Mouse (Mus musculus) heart, postnatal 0 days (tissue): ENCODE results near the gene Mrps26.

Experiments
- CTCF ChIP-seq: IDR thresholded peaks from 2 replicates; pipeline ENCODE4 v1.5.1; 2016; ENCODE audit warnings: antibody characterized with exemption, control low read depth, low read depth
- EP300 ChIP-seq: IDR thresholded peaks from 2 replicates; pipeline ENCODE4 v1.6.1; 2016; ENCODE audit warnings: antibody characterized with exemption, low read depth

DNA sequence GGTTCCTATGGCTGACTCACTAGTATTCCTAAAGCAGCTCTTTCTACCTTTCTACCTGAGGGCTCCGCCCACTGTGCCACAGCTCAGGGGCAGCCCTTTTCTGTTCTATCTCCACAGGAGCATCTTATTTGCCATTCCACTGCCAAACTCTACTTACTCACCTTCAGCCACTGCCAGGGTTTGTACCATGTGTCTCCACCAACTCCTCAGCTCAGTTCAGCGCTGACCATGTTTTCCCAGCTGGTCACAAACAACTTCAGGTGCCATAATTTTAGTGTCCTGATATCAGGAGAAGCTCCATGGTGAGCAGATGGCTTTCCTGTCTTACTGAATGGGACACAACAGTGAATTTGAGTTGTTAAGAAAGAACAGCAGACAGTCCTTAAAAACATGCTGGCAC, 6.1 kb upstream of the Mrps26 start:
- TF ChIP-seq CTCF (no peak), EP300 (no peak)
